Mouse (Mus musculus) MEL (cell line): ENCODE measurements around the gene Afdn. TPM values are rescaled to one million over a fixed set of nuclear protein-coding genes. Genes with fewer than 3 reads are reported as not detected.

ENCODE experiments used
- DNase-seq: peaks from one replicate; pipeline ENCODE4 v3.0.0; 2011; ENCODE audit warnings: low read depth, low spot score
- H3K27ac ChIP-seq: 2 replicates; pipeline ENCODE4 v1.5.1; 2012; ENCODE audit warnings: low read depth, mild to moderate bottlenecking, control low read depth, low read length, moderate library complexity; ENCODE audit not compliant: control insufficient read depth
- H3K27me3 ChIP-seq, 2 experiments: fragments of 150-350 bp in 1 of 2; sonication (generic) in 1 of 2; 2 replicates each; pipeline ENCODE4 v1.6.1; 2012; ENCODE audit warnings: low read length in 2 of 2, mild to moderate bottlenecking in 2 of 2, improper control_type of control experiment in 1 of 2, moderate library complexity in 1 of 2; ENCODE audit not compliant: insufficient read depth in 2 of 2, control insufficient read depth in 1 of 2
- H3K36me3 ChIP-seq, 2 experiments: 2 replicates each; pipeline ENCODE4 v1.6.1; 2012 to 2014; ENCODE audit warnings: low read length in 2 of 2, improper control_type of control experiment in 1 of 2, inconsistent platforms in 1 of 2, mild to moderate bottlenecking in 1 of 2; ENCODE audit not compliant: insufficient read depth in 2 of 2, control insufficient read depth in 1 of 2
- H3K4me1 ChIP-seq, 2 experiments: fragments of 150-350 bp in 1 of 2; sonication (generic) in 1 of 2; 2 replicates each; pipeline ENCODE4 v1.6.1; 2012; ENCODE audit warnings: low read length in 2 of 2, improper control_type of control experiment in 1 of 2, mild to moderate bottlenecking in 1 of 2; ENCODE audit not compliant: insufficient read depth in 2 of 2, control insufficient read depth in 1 of 2
- H3K4me3 ChIP-seq, 2 experiments: fragments of 150-350 bp in 1 of 2; sonication (generic) in 1 of 2; 2 replicates each; pipeline ENCODE4 v1.5.1; 2012; ENCODE audit warnings: low read depth in 2 of 2, low read length in 2 of 2, mild to moderate bottlenecking in 2 of 2, moderate library complexity in 2 of 2, control low read depth in 1 of 2, improper control_type of control experiment in 1 of 2; ENCODE audit not compliant: control insufficient read depth in 1 of 2, insufficient read depth in 1 of 2
- H3K79me2 ChIP-seq: 2 replicates; pipeline ENCODE4 v1.6.1; 2012; ENCODE audit warnings: mild to moderate bottlenecking, low read length, moderate library complexity; ENCODE audit not compliant: control insufficient read depth, poor library complexity, insufficient read depth
- H3K9ac ChIP-seq: 2 replicates; pipeline ENCODE4 v1.6.1; 2012; ENCODE audit warnings: low read depth, mild to moderate bottlenecking, control low read depth, low read length, moderate library complexity; ENCODE audit not compliant: control insufficient read depth, poor library complexity, severe bottlenecking
- H3K9me3 ChIP-seq: fragments of 150-350 bp; sonication (generic); replicated peaks from 2 replicates; pipeline ENCODE4 v1.6.1; 2012; ENCODE audit warnings: mild to moderate bottlenecking, low read length, improper control_type of control experiment, moderate library complexity; ENCODE audit not compliant: insufficient read depth
- BHLHE40 ChIP-seq: IDR thresholded peaks from 2 replicates; pipeline ENCODE4 v1.6.1; 2012; ENCODE audit warnings: low read depth, mild to moderate bottlenecking, inconsistent platforms, low read length, improper control_type of control experiment, borderline replicate concordance
- CHD2 ChIP-seq: IDR thresholded peaks from 2 replicates; pipeline ENCODE4 v1.6.1; 2011; ENCODE audit warnings: low read length, improper control_type of control experiment
- E2F4 ChIP-seq: IDR thresholded peaks from 2 replicates; pipeline ENCODE4 v1.6.1; 2011; ENCODE audit warnings: low read depth, low read length, improper control_type of control experiment, borderline replicate concordance
- ELF1 ChIP-seq: IDR thresholded peaks from 2 replicates; pipeline ENCODE4 v1.6.1; 2014; ENCODE audit warnings: low read depth, mild to moderate bottlenecking, inconsistent platforms, low read length, improper control_type of control experiment, moderate library complexity
- ETS1 ChIP-seq: IDR thresholded peaks from 2 replicates; pipeline ENCODE4 v1.6.1; 2012; ENCODE audit warnings: low read depth, mild to moderate bottlenecking, inconsistent platforms, low read length, improper control_type of control experiment, moderate library complexity
- HCFC1 ChIP-seq: IDR thresholded peaks from 2 replicates; pipeline ENCODE4 v1.6.1; 2012; ENCODE audit warnings: low read depth, mild to moderate bottlenecking, inconsistent platforms, low read length, improper control_type of control experiment, moderate library complexity
- MAFK ChIP-seq: IDR thresholded peaks from 2 replicates; pipeline ENCODE4 v1.6.1; 2011; ENCODE audit warnings: low read depth, mild to moderate bottlenecking, low read length, improper control_type of control experiment, borderline replicate concordance
- MAX ChIP-seq: IDR thresholded peaks from 2 replicates; pipeline ENCODE4 v1.6.1; 2011; ENCODE audit warnings: low read length, improper control_type of control experiment
- MAZ ChIP-seq: IDR thresholded peaks from 2 replicates; pipeline ENCODE4 v1.6.1; 2012; ENCODE audit warnings: low read depth, mild to moderate bottlenecking, inconsistent platforms, low read length, improper control_type of control experiment
- MXI1 ChIP-seq: IDR thresholded peaks from 2 replicates; pipeline ENCODE4 v1.6.1; 2011; ENCODE audit warnings: mild to moderate bottlenecking, low read depth, low read length, improper control_type of control experiment
- NELFE ChIP-seq: IDR thresholded peaks from 2 replicates; pipeline ENCODE4 v1.6.1; 2011; ENCODE audit warnings: low read depth, low read length, improper control_type of control experiment
- POLR2AphosphoS5 ChIP-seq: IDR thresholded peaks from 2 replicates; pipeline ENCODE4 v1.6.1; 2012; ENCODE audit warnings: low read depth, borderline replicate concordance, mild to moderate bottlenecking, inconsistent platforms, low read length, moderate library complexity, mixed read lengths
- SIN3A ChIP-seq: IDR thresholded peaks from 2 replicates; pipeline ENCODE4 v1.6.1; 2012; ENCODE audit warnings: low read length, improper control_type of control experiment, inconsistent platforms
- TAL1 ChIP-seq: IDR thresholded peaks from 2 replicates; pipeline ENCODE4 v1.6.1; 2012; ENCODE audit warnings: mild to moderate bottlenecking, inconsistent platforms, low read length, moderate library complexity, mixed read lengths
- TCF12 ChIP-seq: IDR thresholded peaks from 2 replicates; pipeline ENCODE4 v1.6.1; 2014; ENCODE audit warnings: low read depth, mild to moderate bottlenecking, inconsistent platforms, low read length, improper control_type of control experiment, moderate library complexity
- USF1 ChIP-seq: IDR thresholded peaks from 2 replicates; pipeline ENCODE4 v1.6.1; 2014; ENCODE audit warnings: low read depth, mild to moderate bottlenecking, inconsistent platforms, low read length, improper control_type of control experiment, moderate library complexity
- USF2 ChIP-seq, 2 experiments: IDR thresholded peaks; 2 replicates each; pipeline ENCODE4 v1.6.1; 2011 to 2012; ENCODE audit warnings: improper control_type of control experiment in 2 of 2, low read length in 2 of 2, borderline replicate concordance in 1 of 2, inconsistent platforms in 1 of 2, low read depth in 1 of 2, mild to moderate bottlenecking in 1 of 2; ENCODE audit not compliant: insufficient read depth in 1 of 2
- ZC3H11A ChIP-seq: IDR thresholded peaks from 2 replicates; pipeline ENCODE4 v1.6.1; 2012; ENCODE audit warnings: low read depth, mild to moderate bottlenecking, inconsistent platforms, low read length, improper control_type of control experiment
- ZMIZ1 ChIP-seq: IDR thresholded peaks from 2 replicates; pipeline ENCODE4 v1.6.1; 2012; ENCODE audit warnings: low read depth, mild to moderate bottlenecking, inconsistent platforms, low read length, improper control_type of control experiment, moderate library complexity
- polyA plus RNA-seq, 2 experiments: library from polyadenylated mRNA; stranded (reverse) in 1 of 2; unstranded in 1 of 2; fragments of >175 nt in 1 of 2; fragments of >200 nt in 1 of 2; gene quantifications; 2 replicates each; pipeline versions ENCODE4 v1.2.1 to v1.2.4; 2012; ENCODE audit warnings: low replicate concordance in 2 of 2, low read depth in 1 of 2; ENCODE audit not compliant: insufficient read length in 2 of 2, insufficient read depth in 1 of 2, missing spikeins in 1 of 2
- total RNA-seq: library from RNA; depleted of rRNA; stranded (reverse); fragments of 300-350 nt; gene quantifications from 2 replicates; pipeline ENCODE4 v1.2.3, GENCODE M21; 2012

The Afdn gene
- total and polyA plus RNA-seq, 3 experiments, result 0.39 TPM; not detected in 1

DNA sequence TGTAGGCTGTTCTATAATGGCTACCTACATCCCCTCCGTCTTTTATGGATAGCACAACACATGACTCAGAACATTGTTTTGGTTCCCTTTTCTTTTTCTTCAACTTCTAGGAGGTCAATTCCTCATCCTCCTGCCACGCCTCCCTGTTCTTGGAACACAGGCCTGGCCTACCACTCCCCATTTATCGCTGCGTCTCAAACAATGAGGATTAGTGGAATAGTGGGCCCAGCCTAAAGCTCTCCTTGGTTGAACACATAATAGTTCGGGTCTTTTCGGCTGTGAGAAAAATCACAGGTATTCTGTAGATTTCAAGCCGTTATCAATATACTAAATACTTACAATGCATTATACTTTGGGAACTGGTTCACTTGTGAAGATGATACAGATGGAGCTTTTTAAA is 1.8 kb upstream of the Afdn start:
- DNase-seq, result no peak
- no peaks in the 10 kb centered on the region for H3K9me3 ChIP-seq
- no peak for TF ChIP-seq POLR2AphosphoS5
- no peak for TF ChIP-seq BHLHE40
- no peak for TF ChIP-seq MAX
- TF ChIP-seq MAFK, result no peak
- no peak for TF ChIP-seq TCF12
- no peak for TF ChIP-seq HCFC1
- no peak for TF ChIP-seq E2F4
- no peak for TF ChIP-seq CHD2
- TF ChIP-seq USF2 (IDR thresholded peaks at IDR 0.05; ENCODE audit: borderline replicate concordance in 1 of 2, insufficient read depth in 1 of 2, low read depth in 1 of 2, low read length in 2 of 2), result no peak
- TF ChIP-seq MXI1, result no peak
- TF ChIP-seq MAZ, result no peak
- TF ChIP-seq ETS1, result no peak
- no peak for TF ChIP-seq USF1
- no peak for TF ChIP-seq ZC3H11A
- no peaks in the 10 kb centered on the region for H3K27me3 ChIP-seq
- no peak overlapping the region for H3K9ac ChIP-seq
- H3K36me3 ChIP-seq, result no peaks in the 10 kb centered on the region
- no peak overlapping the region for H3K27ac ChIP-seq
- H3K79me2 ChIP-seq, result no peaks in the 10 kb centered on the region
- H3K4me1 ChIP-seq, result no peaks in the 10 kb centered on the region
- H3K4me3 ChIP-seq, result no peak overlapping the region

GRCm38 (mm10) chr17:13759156-13759852 is 1.0 kb upstream of the Afdn start:
- Histone ChIP-seq H3K9me3 (no peaks in the 10 kb centered on the region), H3K4me3 (no peak overlapping the region), H3K36me3 (no peaks in the 10 kb centered on the region), H3K79me2 (no peaks in the 10 kb centered on the region), H3K4me1 (no peaks in the 10 kb centered on the region), H3K27ac (no peak overlapping the region), H3K27me3 (no peaks in the 10 kb centered on the region), H3K9ac (no peak overlapping the region)
- TF ChIP-seq SIN3A (no peak), NELFE (no peak), CHD2 (no peak), BHLHE40 (no peak), ELF1 (no peak), ZMIZ1 (no peak), TAL1 (no peak)
- DNase-seq, result no peak
